Mouse (Mus musculus) limb, embryonic 10.5 days (tissue): ENCODE measurements at regions not wholly inside any gene's neighbourhood (a gene's known extent, or its start where the extent isn't known, plus 50 kb on each side); places are given as distances from the start of the nearest gene placed in this dataset.

ENCODE experiments used
- DNase-seq: peaks from one replicate; pipeline ENCODE4 v3.0.0-alpha.2; 2017; ENCODE audit warnings: low spot score
- H3K27ac ChIP-seq: fragments of 300-500 bp; sonication (generic); 2 replicates; pipeline ENCODE4 v1.5.1; 2016; ENCODE audit warnings: mild to moderate bottlenecking
- H3K27me3 ChIP-seq: fragments of 300-500 bp; sonication (generic); 2 replicates; pipeline ENCODE4 v1.6.1; 2016; ENCODE audit warnings: low read depth, mild to moderate bottlenecking; ENCODE audit not compliant: poor library complexity, severe bottlenecking
- H3K36me3 ChIP-seq: fragments of 300-500 bp; sonication (generic); 2 replicates; pipeline ENCODE4 v1.6.1; 2016; ENCODE audit warnings: mild to moderate bottlenecking, moderate library complexity
- H3K4me1 ChIP-seq: fragments of 300-500 bp; sonication (generic); 2 replicates; pipeline ENCODE4 v1.6.1; 2016
- H3K4me3 ChIP-seq: fragments of 300-500 bp; sonication (generic); 2 replicates; pipeline ENCODE4 v1.5.1; 2016; ENCODE audit warnings: mild to moderate bottlenecking, moderate library complexity
- H3K9me3 ChIP-seq: fragments of 300-500 bp; sonication (generic); replicated peaks from 2 replicates; pipeline ENCODE4 v1.6.1; 2016; ENCODE audit warnings: mild to moderate bottlenecking
- WGBS: fragments of 180-500 bp; shearing (Covaris S2); methylation state at CpG from one replicate; pipeline ENCODE4 v1.1.7; 2016; 5-methylcytosine and 5-hydroxymethylcytosine counted together

- Histone ChIP-seq H3K4me3 (no peak overlapping the region), H3K27me3 (no peaks in the 10 kb centered on the region), H3K36me3 (no peaks in the 10 kb centered on the region), H3K4me1 (0 out of 2 replicates have a peak, but pooled peaks cover 4% of the 10 kb centered on the region), H3K27ac (no peak overlapping the region), H3K9me3 (no peaks in the 10 kb centered on the region)
- 84% methylated on average over 4 of the region's 4 CpGs for WGBS
- DNase-seq, result no peak
Measured at GRCm38 (mm10) chr15:97515773-97516172, 189.9 kb downstream of the Rpap3 start.

DNA sequence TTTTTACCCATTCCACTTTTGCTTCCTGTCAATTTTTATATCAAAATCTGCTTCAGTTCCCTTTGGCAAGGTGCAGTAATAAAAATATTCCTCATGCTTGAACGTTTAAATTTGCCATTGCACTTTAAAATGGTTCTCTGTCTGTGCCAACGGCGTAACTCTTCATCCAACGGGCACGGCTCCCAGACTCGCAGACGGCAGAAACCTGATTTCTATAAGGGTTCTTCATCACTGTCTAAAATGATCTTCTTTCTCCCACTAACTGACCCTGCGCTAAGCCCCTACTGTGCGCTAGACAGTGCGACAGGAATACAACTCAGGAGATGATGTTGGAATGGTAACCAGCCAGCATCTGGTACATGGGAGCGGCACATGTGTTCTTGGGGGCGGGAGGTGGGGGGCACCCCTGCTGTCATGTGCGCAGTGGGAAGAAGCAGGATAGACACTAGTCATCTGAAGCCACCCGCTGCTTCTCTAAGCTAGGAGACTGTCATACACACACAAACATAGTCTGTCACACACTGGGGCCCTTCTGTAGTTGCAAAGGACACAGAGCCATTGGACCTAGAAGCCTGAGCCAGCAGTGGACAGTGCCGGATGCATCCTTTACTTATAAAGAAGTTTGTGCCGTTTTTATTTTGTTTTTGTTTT is 197.8 kb downstream of the Rpap3 start:
- 93% methylated on average over 16 of the region's 16 CpGs for WGBS
- Histone ChIP-seq H3K27ac (no peak overlapping the region), H3K4me3 (no peak overlapping the region), H3K27me3 (no peaks in the 10 kb centered on the region), H3K4me1 (no peaks in the 10 kb centered on the region), H3K36me3 (no peaks in the 10 kb centered on the region), H3K9me3 (no peaks in the 10 kb centered on the region)
- no peak for DNase-seq

GRCm38 (mm10) chr15:97507176-97507575 is 198.4 kb downstream of the Rpap3 start:
- no peak overlapping the region for H3K27ac ChIP-seq
- no peaks in the 10 kb centered on the region for H3K36me3 ChIP-seq
- H3K4me3 ChIP-seq, result no peak overlapping the region
- H3K27me3 ChIP-seq, result no peaks in the 10 kb centered on the region
- DNase-seq, result no peak
- no peaks in the 10 kb centered on the region for H3K9me3 ChIP-seq
- 93% methylated on average over 11 of the region's 11 CpGs for WGBS
- no peaks in the 10 kb centered on the region for H3K4me1 ChIP-seq

DNA sequence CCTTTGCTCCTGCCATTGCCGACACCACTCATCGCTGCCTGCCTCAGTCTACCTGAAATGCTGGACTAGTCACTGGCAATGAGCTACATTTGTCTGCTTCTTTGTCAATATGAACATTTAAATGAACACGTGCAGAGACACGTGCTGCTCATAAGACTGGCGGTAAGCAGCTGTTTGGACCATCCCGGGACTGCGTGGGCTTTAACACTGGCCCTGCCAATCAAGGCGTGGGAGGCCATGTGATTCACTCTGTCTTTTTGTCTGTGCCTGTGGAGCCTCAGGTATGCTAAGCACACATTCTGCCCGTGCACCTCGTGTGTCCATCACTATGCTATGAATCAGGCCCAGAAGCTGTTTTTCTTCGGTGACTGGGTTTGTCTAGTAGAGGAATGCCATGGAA is 199.9 kb downstream of the Rpap3 start:
- WGBS, result 93% methylated on average over 11 of the region's 11 CpGs
- H3K9me3 ChIP-seq, result no peaks in the 10 kb centered on the region
- no peak overlapping the region for H3K4me3 ChIP-seq
- no peak overlapping the region for H3K27ac ChIP-seq
- DNase-seq, result no peak
- H3K4me1 ChIP-seq, result no peaks in the 10 kb centered on the region
- H3K27me3 ChIP-seq, result no peaks in the 10 kb centered on the region
- no peaks in the 10 kb centered on the region for H3K36me3 ChIP-seq

GRCm38 (mm10) chr15:97504325-97504724 is 201.3 kb downstream of the Rpap3 start:
- DNase-seq, result no peak
- 96% methylated on average over 1 of the region's 1 CpGs for WGBS
- Histone ChIP-seq H3K9me3 (no peaks in the 10 kb centered on the region), H3K36me3 (no peaks in the 10 kb centered on the region), H3K4me3 (no peak overlapping the region), H3K4me1 (no peaks in the 10 kb centered on the region), H3K27ac (no peak overlapping the region), H3K27me3 (no peaks in the 10 kb centered on the region)

DNA sequence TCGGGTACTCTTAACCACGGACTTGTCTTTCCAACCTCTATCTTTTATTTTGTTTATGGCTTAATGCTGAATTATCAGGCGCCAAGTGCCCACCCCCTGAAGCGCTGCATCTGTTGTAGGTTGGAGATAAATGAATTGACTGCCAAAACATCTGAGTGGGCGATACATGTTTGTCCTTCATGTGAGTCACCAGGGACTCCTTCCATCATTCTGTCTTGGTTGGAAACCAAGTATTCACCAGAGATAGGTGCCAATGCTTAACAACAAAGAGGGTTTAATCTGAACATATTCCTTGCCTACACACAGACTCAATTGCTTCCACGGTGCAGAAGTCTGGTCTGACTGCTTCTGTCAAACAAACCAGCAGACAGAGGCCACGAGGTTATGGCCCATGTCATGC is 203.6 kb downstream of the Rpap3 start:
- Histone ChIP-seq H3K27me3 (no peaks in the 10 kb centered on the region), H3K27ac (no peak overlapping the region), H3K4me1 (no peaks in the 10 kb centered on the region), H3K9me3 (no peaks in the 10 kb centered on the region), H3K36me3 (no peaks in the 10 kb centered on the region), H3K4me3 (no peak overlapping the region)
- 91% methylated on average over 7 of the region's 7 CpGs for WGBS
- no peak for DNase-seq

DNA sequence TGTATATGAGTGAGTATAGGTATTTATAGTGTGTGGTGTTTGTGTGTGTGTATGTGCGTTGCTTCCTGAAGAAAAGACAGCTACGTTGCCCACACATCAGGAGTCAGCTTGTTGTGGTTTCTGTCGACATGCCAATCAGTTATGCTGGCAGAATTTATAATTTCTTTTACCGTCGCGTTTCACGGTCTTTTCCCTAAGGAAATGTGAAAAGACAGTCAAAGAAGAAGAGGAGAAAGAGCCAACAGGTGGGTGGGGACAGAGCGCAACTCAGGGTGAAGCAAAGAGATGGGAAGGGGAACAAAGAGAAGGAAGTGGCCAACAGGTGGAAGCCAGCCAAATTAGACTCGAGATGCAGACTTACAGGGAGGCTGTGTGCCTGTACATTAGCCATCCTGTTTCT is 204.2 kb downstream of the Rpap3 start:
- no peak for DNase-seq
- H3K27me3 ChIP-seq, result no peaks in the 10 kb centered on the region
- WGBS, result 91% methylated on average over 9 of the region's 9 CpGs
- H3K27ac ChIP-seq, result no peak overlapping the region
- H3K9me3 ChIP-seq, result no peaks in the 10 kb centered on the region
- H3K4me3 ChIP-seq, result no peak overlapping the region
- no peaks in the 10 kb centered on the region for H3K36me3 ChIP-seq
- H3K4me1 ChIP-seq, result no peaks in the 10 kb centered on the region

- Histone ChIP-seq H3K9me3 (no peaks in the 10 kb centered on the region), H3K27ac (no peak overlapping the region), H3K4me3 (no peak overlapping the region), H3K27me3 (no peaks in the 10 kb centered on the region), H3K36me3 (no peaks in the 10 kb centered on the region), H3K4me1 (no peaks in the 10 kb centered on the region)
- DNase-seq, result no peak
- WGBS, result 82% methylated on average over 4 of the region's 4 CpGs
Measured at GRCm38 (mm10) chr15:97499821-97500385, 205.7 kb downstream of the Rpap3 start.

GRCm38 (mm10) chr15:97499240-97499639 is 206.4 kb downstream of the Rpap3 start:
- no peak for DNase-seq

DNA sequence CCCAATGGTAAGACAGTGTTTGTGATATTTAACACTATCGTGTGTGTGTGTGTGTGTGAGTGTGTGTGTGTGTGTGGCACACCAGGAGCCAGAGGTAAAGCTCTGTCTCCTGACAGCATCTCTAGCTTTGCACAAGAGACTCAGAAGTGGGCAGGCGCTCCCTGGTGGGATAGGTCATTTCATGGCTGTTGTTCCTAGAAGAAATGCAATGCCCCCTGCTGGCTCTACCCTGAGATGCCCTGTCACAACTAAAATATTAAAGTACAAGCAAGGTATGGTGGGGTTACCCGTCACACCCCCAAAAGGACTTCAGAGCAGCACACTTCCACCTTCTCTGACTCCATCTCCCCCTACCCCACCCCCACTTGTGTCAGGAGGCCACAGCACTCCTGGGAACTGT is 207.2 kb downstream of the Rpap3 start:
- 90% methylated on average over 3 of the region's 3 CpGs for WGBS
- no peak for DNase-seq

More at GRCm38 (mm10) chr15:97499240-97499639, 206.4 kb downstream of the Rpap3 start:
- H3K27me3 ChIP-seq, result no peaks in the 10 kb centered on the region
- 87% methylated on average over 5 of the region's 5 CpGs for WGBS
- H3K4me3 ChIP-seq, result no peak overlapping the region
- no peaks in the 10 kb centered on the region for H3K36me3 ChIP-seq
- H3K4me1 ChIP-seq, result no peaks in the 10 kb centered on the region
- H3K9me3 ChIP-seq, result no peaks in the 10 kb centered on the region
- no peak overlapping the region for H3K27ac ChIP-seq

DNA sequence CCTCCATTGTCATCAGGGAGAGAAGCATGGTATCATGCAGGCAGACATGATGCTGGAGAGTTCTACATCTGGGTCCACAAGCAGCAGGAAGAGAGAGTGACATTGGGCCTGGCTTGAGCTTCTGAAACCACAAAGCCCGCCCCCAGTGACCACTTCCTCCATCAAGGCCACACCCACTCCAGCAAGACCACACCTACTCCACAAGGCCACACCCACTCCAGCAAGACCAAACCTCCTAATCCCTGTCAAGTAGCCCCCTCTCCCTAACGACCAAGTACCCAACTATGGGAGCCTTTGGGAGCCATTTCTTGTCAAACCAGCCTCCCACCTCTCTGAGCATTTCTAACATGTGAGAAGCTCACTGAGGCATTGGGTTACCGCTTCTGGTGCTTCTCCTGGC is 209.6 kb downstream of the Rpap3 start:
- no peaks in the 10 kb centered on the region for H3K4me1 ChIP-seq
- DNase-seq, result no peak
- H3K36me3 ChIP-seq, result no peaks in the 10 kb centered on the region
- no peaks in the 10 kb centered on the region for H3K9me3 ChIP-seq
- no peak overlapping the region for H3K4me3 ChIP-seq
- H3K27me3 ChIP-seq, result no peaks in the 10 kb centered on the region
- WGBS, result 82% methylated on average over 3 of the region's 3 CpGs
- H3K27ac ChIP-seq, result no peak overlapping the region

More for the DNA sequence above, 207.2 kb downstream of the Rpap3 start:
- Histone ChIP-seq H3K27ac (no peak overlapping the region), H3K27me3 (no peaks in the 10 kb centered on the region), H3K9me3 (no peaks in the 10 kb centered on the region), H3K36me3 (no peaks in the 10 kb centered on the region), H3K4me3 (no peak overlapping the region), H3K4me1 (no peaks in the 10 kb centered on the region)

DNA sequence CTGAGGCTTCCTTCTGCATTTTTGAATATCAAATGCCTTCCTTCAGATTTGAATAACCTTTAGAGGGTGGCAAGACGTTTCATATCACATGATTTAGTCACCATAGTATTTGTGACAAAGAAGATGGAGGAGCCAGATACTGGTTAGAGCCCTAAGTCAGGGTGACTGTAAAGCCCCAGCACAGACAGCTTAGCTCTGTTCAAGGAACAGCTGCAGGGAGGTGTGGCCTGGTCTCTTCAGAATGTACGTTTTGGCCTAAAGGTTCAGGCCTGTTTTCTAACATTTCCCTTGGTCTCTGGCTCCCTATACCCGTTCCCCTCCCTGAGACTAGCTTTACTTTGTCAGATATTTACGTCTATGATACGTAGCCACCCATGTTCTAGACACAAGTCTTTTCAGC is 212.3 kb downstream of the Rpap3 start:
- no peaks in the 10 kb centered on the region for H3K36me3 ChIP-seq
- no peak overlapping the region for H3K4me3 ChIP-seq
- 88% methylated on average over 5 of the region's 5 CpGs for WGBS
- no peaks in the 10 kb centered on the region for H3K9me3 ChIP-seq
- H3K27me3 ChIP-seq, result no peaks in the 10 kb centered on the region
- H3K4me1 ChIP-seq, result no peaks in the 10 kb centered on the region
- no peak for DNase-seq
- H3K27ac ChIP-seq, result no peak overlapping the region

DNA sequence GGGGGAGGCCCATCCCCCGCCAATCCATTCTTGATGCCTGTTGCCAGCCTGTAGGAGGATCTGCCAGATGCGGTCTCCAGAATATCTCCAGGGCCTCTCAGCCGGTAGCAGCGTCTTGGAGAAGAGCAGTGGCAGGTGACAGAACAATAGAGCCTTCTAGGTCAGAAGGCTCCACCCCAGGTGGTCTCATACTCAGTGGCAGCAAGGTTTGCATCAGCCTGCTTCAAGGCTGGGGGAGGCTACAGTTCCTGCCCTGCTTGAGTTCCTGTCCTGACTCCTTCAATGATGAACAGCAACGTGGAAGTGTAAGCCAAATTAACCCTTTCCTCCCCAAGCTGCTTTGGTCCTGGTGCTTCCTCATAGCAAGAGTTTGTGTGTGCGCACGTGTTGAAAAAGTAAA is 213.8 kb downstream of the Rpap3 start:
- Histone ChIP-seq H3K9me3 (no peaks in the 10 kb centered on the region), H3K27me3 (no peaks in the 10 kb centered on the region), H3K27ac (no peak overlapping the region), H3K4me1 (no peaks in the 10 kb centered on the region), H3K36me3 (no peaks in the 10 kb centered on the region), H3K4me3 (no peak overlapping the region)
- DNase-seq, result no peak
- WGBS, result 82% methylated on average over 7 of the region's 7 CpGs

GRCm38 (mm10) chr15:97487425-97487824 is 218.2 kb downstream of the Rpap3 start:
- WGBS, result 92% methylated on average over 2 of the region's 2 CpGs
- no peak overlapping the region for H3K4me3 ChIP-seq
- no peaks in the 10 kb centered on the region for H3K36me3 ChIP-seq
- H3K27me3 ChIP-seq, result no peaks in the 10 kb centered on the region
- no peaks in the 10 kb centered on the region for H3K4me1 ChIP-seq
- DNase-seq, result no peak
- no peaks in the 10 kb centered on the region for H3K9me3 ChIP-seq
- H3K27ac ChIP-seq, result no peak overlapping the region
